Mouse (Mus musculus): ENCODE measurements around the gene Tcaf3. TPM values are rescaled to one million over a fixed set of nuclear protein-coding genes. Genes with fewer than 3 reads are reported as not detected.

Tcaf3 gene
- total RNA-seq, 1 experiment: not detected

- TF ChIP-seq MAFK (IDR thresholded peaks at IDR 0.05; ENCODE audit: insufficient read depth, low read depth, low read length): no peak
- no peak for TF ChIP-seq CHD2 (IDR thresholded peaks at IDR 0.05; ENCODE audit: low read depth, low read length)
- TF ChIP-seq HCFC1 (IDR thresholded peaks at IDR 0.05; ENCODE audit: borderline replicate concordance, insufficient read depth, low read length): no peak
- TF ChIP-seq ZC3H11A (IDR thresholded peaks at IDR 0.05; ENCODE audit: borderline replicate concordance, low read depth, low read length): no peak
- no peak for TF ChIP-seq ZNF384 (IDR thresholded peaks at IDR 0.05; ENCODE audit: low read depth, low read length)
- H3K4me1 ChIP-seq (ENCODE audit: control insufficient read depth in 2 of 2, insufficient read depth in 2 of 2, low read length in 2 of 2, poor library complexity in 1 of 2): no peaks in the 10 kb centered on the region
- no peak overlapping the region for H3K4me3 ChIP-seq (ENCODE audit: insufficient read depth in 1 of 2, low read depth in 1 of 2, low read length in 2 of 2, poor library complexity in 1 of 2, severe bottlenecking in 1 of 2)
- H3K9me3 ChIP-seq (ENCODE audit: control insufficient read depth, insufficient read depth, low read depth, low read length): no peaks in the 10 kb centered on the region
- H3K9ac ChIP-seq (ENCODE audit: insufficient read depth, low read depth, low read length, poor library complexity, severe bottlenecking): no peak overlapping the region
- no peak overlapping the region for H3K27ac ChIP-seq (ENCODE audit: insufficient read depth, low read depth, low read length, poor library complexity, severe bottlenecking)
- no peaks in the 10 kb centered on the region for H3K36me3 ChIP-seq (ENCODE audit: control insufficient read depth, insufficient read depth, low read length, poor library complexity, severe bottlenecking)
- DNase-seq (ENCODE audit: low read depth, low spot score): no peak
- in situ Hi-C loops (cut with MboI; ENCODE audit: low sequenced_read_pairs in 2 of 2, unreplicated experiment in 2 of 2): no loop called here
These were observed 20.1 kb downstream of the Tcaf3 start for GRCm38 (mm10) chr6:42577433-42577832.

GRCm38 (mm10) chr6:42568205-42568604, 29.3 kb downstream of the Tcaf3 start:
- DNase-seq (ENCODE audit: low read depth, low spot score): no peak
- H3K9me3 ChIP-seq (ENCODE audit: control insufficient read depth, insufficient read depth, low read depth, low read length): no peaks in the 10 kb centered on the region
- in situ Hi-C loops (cut with MboI; ENCODE audit: low sequenced_read_pairs in 2 of 2, unreplicated experiment in 2 of 2): no loop called here

GRCm38 (mm10) chr6:42566076-42566598, 31.4 kb downstream of the Tcaf3 start:
- no peak overlapping the region for H3K4me3 ChIP-seq (ENCODE audit: insufficient read depth in 1 of 2, low read depth in 1 of 2, low read length in 2 of 2, poor library complexity in 1 of 2, severe bottlenecking in 1 of 2)
- no peak overlapping the region for H3K9ac ChIP-seq (ENCODE audit: insufficient read depth, low read depth, low read length, poor library complexity, severe bottlenecking)
- no peaks in the 10 kb centered on the region for H3K4me1 ChIP-seq (ENCODE audit: control insufficient read depth in 2 of 2, insufficient read depth in 2 of 2, low read length in 2 of 2, poor library complexity in 1 of 2)
- H3K36me3 ChIP-seq (ENCODE audit: control insufficient read depth, insufficient read depth, low read length, poor library complexity, severe bottlenecking): no peaks in the 10 kb centered on the region
- no peak overlapping the region for H3K27ac ChIP-seq (ENCODE audit: insufficient read depth, low read depth, low read length, poor library complexity, severe bottlenecking)
- TF ChIP-seq MAFK (IDR thresholded peaks at IDR 0.05; ENCODE audit: insufficient read depth, low read depth, low read length) (no peak), ZNF384 (IDR thresholded peaks at IDR 0.05; ENCODE audit: low read depth, low read length) (no peak), ZC3H11A (IDR thresholded peaks at IDR 0.05; ENCODE audit: borderline replicate concordance, low read depth, low read length) (no peak), CHD2 (IDR thresholded peaks at IDR 0.05; ENCODE audit: low read depth, low read length) (no peak), HCFC1 (IDR thresholded peaks at IDR 0.05; ENCODE audit: borderline replicate concordance, insufficient read depth, low read length) (no peak)
- no peak for DNase-seq (ENCODE audit: low read depth, low spot score)
- no peaks in the 10 kb centered on the region for H3K9me3 ChIP-seq (ENCODE audit: control insufficient read depth, insufficient read depth, low read depth, low read length)
- in situ Hi-C loops (cut with MboI; ENCODE audit: low sequenced_read_pairs in 2 of 2, unreplicated experiment in 2 of 2): no loop called here

More at GRCm38 (mm10) chr6:42568205-42568604, 29.3 kb downstream of the Tcaf3 start:
- Histone ChIP-seq H3K4me3 (ENCODE audit: insufficient read depth in 1 of 2, low read depth in 1 of 2, low read length in 2 of 2, poor library complexity in 1 of 2, severe bottlenecking in 1 of 2) (no peak overlapping the region), H3K36me3 (ENCODE audit: control insufficient read depth, insufficient read depth, low read length, poor library complexity, severe bottlenecking) (no peaks in the 10 kb centered on the region), H3K9ac (ENCODE audit: insufficient read depth, low read depth, low read length, poor library complexity, severe bottlenecking) (no peak overlapping the region), H3K27ac (ENCODE audit: insufficient read depth, low read depth, low read length, poor library complexity, severe bottlenecking) (no peak overlapping the region), H3K4me1 (ENCODE audit: control insufficient read depth in 2 of 2, insufficient read depth in 2 of 2, low read length in 2 of 2, poor library complexity in 1 of 2) (no peaks in the 10 kb centered on the region)
- TF ChIP-seq MAFK (IDR thresholded peaks at IDR 0.05; ENCODE audit: insufficient read depth, low read depth, low read length) (no peak), CHD2 (IDR thresholded peaks at IDR 0.05; ENCODE audit: low read depth, low read length) (no peak), ZNF384 (IDR thresholded peaks at IDR 0.05; ENCODE audit: low read depth, low read length) (no peak), HCFC1 (IDR thresholded peaks at IDR 0.05; ENCODE audit: borderline replicate concordance, insufficient read depth, low read length) (no peak), ZC3H11A (IDR thresholded peaks at IDR 0.05; ENCODE audit: borderline replicate concordance, low read depth, low read length) (no peak)

- in situ Hi-C loops (cut with MboI; ENCODE audit: low sequenced_read_pairs in 2 of 2, unreplicated experiment in 2 of 2): no loop called here
- H3K4me3 ChIP-seq (ENCODE audit: insufficient read depth in 1 of 2, low read depth in 1 of 2, low read length in 2 of 2, poor library complexity in 1 of 2, severe bottlenecking in 1 of 2): no peak overlapping the region
- no peak overlapping the region for H3K27ac ChIP-seq (ENCODE audit: insufficient read depth, low read depth, low read length, poor library complexity, severe bottlenecking)
- no peaks in the 10 kb centered on the region for H3K9me3 ChIP-seq (ENCODE audit: control insufficient read depth, insufficient read depth, low read depth, low read length)
- no peak overlapping the region for H3K9ac ChIP-seq (ENCODE audit: insufficient read depth, low read depth, low read length, poor library complexity, severe bottlenecking)
- no peaks in the 10 kb centered on the region for H3K36me3 ChIP-seq (ENCODE audit: control insufficient read depth, insufficient read depth, low read length, poor library complexity, severe bottlenecking)
- no peak for DNase-seq (ENCODE audit: low read depth, low spot score)
- H3K4me1 ChIP-seq (ENCODE audit: control insufficient read depth in 2 of 2, insufficient read depth in 2 of 2, low read length in 2 of 2, poor library complexity in 1 of 2): no peaks in the 10 kb centered on the region
- TF ChIP-seq HCFC1 (IDR thresholded peaks at IDR 0.05; ENCODE audit: borderline replicate concordance, insufficient read depth, low read length) (no peak), ZNF384 (IDR thresholded peaks at IDR 0.05; ENCODE audit: low read depth, low read length) (no peak), MAFK (IDR thresholded peaks at IDR 0.05; ENCODE audit: insufficient read depth, low read depth, low read length) (no peak), CHD2 (IDR thresholded peaks at IDR 0.05; ENCODE audit: low read depth, low read length) (no peak), ZC3H11A (IDR thresholded peaks at IDR 0.05; ENCODE audit: borderline replicate concordance, low read depth, low read length) (no peak)
These were observed 35.2 kb downstream of the Tcaf3 start for GRCm38 (mm10) chr6:42562280-42562679.
